Mouse (Mus musculus) liver, embryonic 15.5 days (tissue): ENCODE measurements around the gene Icam4. TPM values are rescaled to one million over a fixed set of nuclear protein-coding genes. Genes with fewer than 3 reads are reported as not detected.

Source experiments
- ATAC-seq: fragments of 200-750 bp; cut with Nextera tagmentation; 2 replicates; pipeline ENCODE4 v1.8.0; 2017; ENCODE audit warnings: moderate number of reproducible peaks, mild to moderate bottlenecking, moderate library complexity; ENCODE audit not compliant: insufficient read depth
- H3K27ac ChIP-seq: fragments of 300-500 bp; sonication (generic); replicated peaks from 2 replicates; pipeline ENCODE4 v1.5.1; 2015; ENCODE audit warnings: mild to moderate bottlenecking, inconsistent platforms
- H3K27me3 ChIP-seq: fragments of 300-500 bp; sonication (generic); 2 replicates; pipeline ENCODE4 v1.6.1; 2015; ENCODE audit warnings: mild to moderate bottlenecking, inconsistent platforms
- H3K36me3 ChIP-seq: fragments of 300-500 bp; sonication (generic); replicated peaks from 2 replicates; pipeline ENCODE4 v1.6.1; 2015; ENCODE audit warnings: moderate library complexity, mild to moderate bottlenecking, inconsistent platforms
- H3K4me1 ChIP-seq: fragments of 300-500 bp; sonication (generic); replicated peaks from 2 replicates; pipeline ENCODE4 v1.6.1; 2015; ENCODE audit warnings: inconsistent platforms
- H3K4me2 ChIP-seq: fragments of 300-500 bp; sonication (generic); 2 replicates; pipeline ENCODE4 v1.6.1; 2015; ENCODE audit warnings: moderate library complexity, mild to moderate bottlenecking, inconsistent platforms
- H3K4me3 ChIP-seq: fragments of 300-500 bp; sonication (generic); replicated peaks from 2 replicates; pipeline ENCODE4 v1.5.1; 2015; ENCODE audit warnings: mild to moderate bottlenecking, inconsistent platforms
- H3K9ac ChIP-seq: fragments of 300-500 bp; sonication (generic); 2 replicates; pipeline ENCODE4 v1.6.1; 2015; ENCODE audit warnings: moderate library complexity, mild to moderate bottlenecking, inconsistent platforms
- H3K9me3 ChIP-seq: fragments of 300-500 bp; sonication (generic); replicated peaks from 2 replicates; pipeline ENCODE4 v1.6.1; 2016; ENCODE audit warnings: inconsistent platforms
- WGBS: fragments of 180-500 bp; shearing (Covaris S2); methylation state at CpG from one replicate; pipeline ENCODE4 v1.1.7; 2015; ENCODE audit warnings: mixed read lengths; ENCODE audit not compliant: insufficient replicate concordance; 5-methylcytosine and 5-hydroxymethylcytosine counted together
- polyA plus RNA-seq: library from polyadenylated mRNA; unstranded; fragments of >200 nt; fragmentation: Nextera tagmentation; extraction: Ambion mirVana; gene quantifications from 2 replicates; pipeline ENCODE4 v1.2.1, GENCODE M21; 2015

Icam4 gene
- polyA plus RNA-seq, 1 experiment from 2014 or later: 201 TPM

- H3K4me1 ChIP-seq: peaks cover 61% of the 10 kb centered on the region
- peaks cover 4% of the 10 kb centered on the region for H3K27me3 ChIP-seq
- H3K9me3 ChIP-seq: no peaks in the 10 kb centered on the region
- 88% methylated on average over 12 of the region's 12 CpGs for WGBS
- peak overlapping the region; percentile 99 for H3K27ac ChIP-seq
- no peak overlapping the region for H3K9ac ChIP-seq
- no peak for ATAC-seq
- no peak overlapping the region for H3K4me3 ChIP-seq
- H3K4me2 ChIP-seq: no peak overlapping the region
- H3K36me3 ChIP-seq: peaks cover 11% of the 10 kb centered on the region
Measured at GRCm38 (mm10) chr9:21026849-21027248, 2.3 kb upstream of the Icam4 start.

GRCm38 (mm10) chr9:21027774-21028290 lies 1.3 kb upstream of the Icam4 start:
- WGBS: 67% methylated on average over 8 of the region's 8 CpGs
- Histone ChIP-seq H3K4me2 (peak overlapping the region; percentile 100; the same call in 1 of the 2 replicates), H3K4me3 (no peak overlapping the region), H3K27me3 (peaks cover 14% of the 10 kb centered on the region), H3K9ac (peak overlapping the region; percentile 86; the same call in 1 of the 2 replicates), H3K9me3 (no peaks in the 10 kb centered on the region), H3K4me1 (peaks cover 71% of the 10 kb centered on the region), H3K27ac (peak overlapping the region; percentile 99), H3K36me3 (peaks cover 11% of the 10 kb centered on the region)
- ATAC-seq: no peak

GRCm38 (mm10) chr9:21028560-21029110 lies 538 bp upstream of the Icam4 start:
- Histone ChIP-seq H3K4me2 (peak overlapping the region; percentile 100), H3K36me3 (peaks cover 11% of the 10 kb centered on the region), H3K27me3 (peaks cover 22% of the 10 kb centered on the region), H3K9me3 (no peaks in the 10 kb centered on the region), H3K4me1 (peaks cover 79% of the 10 kb centered on the region), H3K27ac (peak overlapping the region; percentile 99), H3K4me3 (peak overlapping the region; percentile 77), H3K9ac (peak overlapping the region; percentile 86)
- 38% methylated on average over 6 of the region's 6 CpGs for WGBS
- no peak for ATAC-seq

- Histone ChIP-seq H3K9me3 (no peaks in the 10 kb centered on the region), H3K36me3 (peaks cover 11% of the 10 kb centered on the region), H3K4me2 (peak overlapping the region; percentile 100), H3K27ac (peak overlapping the region; percentile 99), H3K9ac (peak overlapping the region; percentile 86), H3K4me1 (peaks cover 91% of the 10 kb centered on the region), H3K4me3 (peak overlapping the region; percentile 77), H3K27me3 (peaks cover 36% of the 10 kb centered on the region)
- 6% methylated on average over 22 of the region's 22 CpGs for WGBS
- ATAC-seq: 0 out of 2 replicates have a peak, but pooled peaks have one; percentile 6
Measured at GRCm38 (mm10) chr9:21030055-21030600, 955 bp downstream of the Icam4 start.

GRCm38 (mm10) chr9:21030781-21031250 lies 1.6 kb downstream of the Icam4 start:
- Histone ChIP-seq H3K9me3 (no peaks in the 10 kb centered on the region), H3K4me1 (peaks cover 93% of the 10 kb centered on the region), H3K27ac (peak overlapping the region; percentile 99), H3K36me3 (peaks cover 11% of the 10 kb centered on the region), H3K4me2 (peak overlapping the region; percentile 100), H3K4me3 (peak overlapping the region; percentile 77), H3K27me3 (peaks cover 43% of the 10 kb centered on the region), H3K9ac (peak overlapping the region; percentile 86)
- ATAC-seq: peak; percentile 63
- under 1% methylated on average over 13 of the region's 13 CpGs for WGBS

GRCm38 (mm10) chr9:21031251-21031895 lies 2.2 kb downstream of the Icam4 start:
- ATAC-seq: no peak
- under 1% methylated on average over 36 of the region's 36 CpGs for WGBS
- peaks cover 49% of the 10 kb centered on the region for H3K27me3 ChIP-seq
- peak overlapping the region; percentile 99 for H3K27ac ChIP-seq
- no peaks in the 10 kb centered on the region for H3K9me3 ChIP-seq
- peak overlapping the region; percentile 100 for H3K4me2 ChIP-seq
- H3K36me3 ChIP-seq: peaks cover 8% of the 10 kb centered on the region
- peak overlapping the region; percentile 86 for H3K9ac ChIP-seq
- peaks cover 95% of the 10 kb centered on the region for H3K4me1 ChIP-seq
- peak overlapping the region; percentile 77 for H3K4me3 ChIP-seq

GRCm38 (mm10) chr9:21031896-21032351 lies 2.8 kb downstream of the Icam4 start, which contains the start of gene Icam5:
Icam5 (plus strand) TSS chr9:21032073.
- Histone ChIP-seq H3K4me3 (peak within 1 kb of the TSS; percentile 77), H3K4me1 (peaks cover 95% of the 10 kb centered on the region), H3K9me3 (no peaks in the 10 kb centered on the region), H3K4me2 (peak within 1 kb of the TSS; percentile 100), H3K36me3 (peaks cover 4% of the 10 kb centered on the region), H3K27ac (peak within 1 kb of the TSS; percentile 99), H3K27me3 (peaks cover 54% of the 10 kb centered on the region), H3K9ac (peak within 1 kb of the TSS; percentile 86)
- WGBS: under 1% methylated on average over 35 of the region's 35 CpGs
- ATAC-seq: no peak

- Histone ChIP-seq H3K4me3 (peak overlapping the region; percentile 77), H3K36me3 (no peaks in the 10 kb centered on the region; the same call in 1 of the 2 replicates), H3K27me3 (peaks cover 60% of the 10 kb centered on the region), H3K4me1 (peaks cover 95% of the 10 kb centered on the region), H3K4me2 (peak overlapping the region; percentile 100), H3K9ac (peak overlapping the region; percentile 86; the same call in 1 of the 2 replicates), H3K27ac (no peak overlapping the region), H3K9me3 (no peaks in the 10 kb centered on the region)
- WGBS: 3% methylated on average over 7 of the region's 7 CpGs
- ATAC-seq: no peak
Measured at GRCm38 (mm10) chr9:21032491-21032890, 3.3 kb downstream of the Icam4 start.

- H3K9ac ChIP-seq: peak overlapping the region; percentile 86
- peaks cover 67% of the 10 kb centered on the region for H3K27me3 ChIP-seq
- H3K27ac ChIP-seq: no peak overlapping the region
- peak overlapping the region; percentile 100 for H3K4me2 ChIP-seq
- H3K4me3 ChIP-seq: peak overlapping the region; percentile 77
- H3K9me3 ChIP-seq: no peaks in the 10 kb centered on the region
- no peaks in the 10 kb centered on the region; the same call in 1 of the 2 replicates for H3K36me3 ChIP-seq
- peak; percentile 20; the same call in 1 of the 2 replicates for ATAC-seq
- under 1% methylated on average over 34 of the region's 34 CpGs for WGBS
- peaks cover 93% of the 10 kb centered on the region for H3K4me1 ChIP-seq
Measured at GRCm38 (mm10) chr9:21033136-21033535, 4.0 kb downstream of the Icam4 start.

- ATAC-seq: no peak
- no peak overlapping the region for H3K4me2 ChIP-seq
- H3K4me3 ChIP-seq: peak overlapping the region; percentile 3; the same call in 1 of the 2 replicates
- peaks cover 81% of the 10 kb centered on the region for H3K27me3 ChIP-seq
- WGBS: 4% methylated on average over 17 of the region's 17 CpGs
- no peaks in the 10 kb centered on the region for H3K9me3 ChIP-seq
- peaks cover 90% of the 10 kb centered on the region for H3K4me1 ChIP-seq
- H3K36me3 ChIP-seq: no peaks in the 10 kb centered on the region; the same call in 1 of the 2 replicates
- no peak overlapping the region for H3K27ac ChIP-seq
- no peak overlapping the region for H3K9ac ChIP-seq
Measured at GRCm38 (mm10) chr9:21034481-21035085, 5.4 kb downstream of the Icam4 start.
